Mouse (Mus musculus): ENCODE measurements around the gene Chrdl2. TPM values are rescaled to one million over a fixed set of nuclear protein-coding genes. Genes with fewer than 3 reads are reported as not detected.

Chrdl2 gene
- polyA plus RNA-seq, 1 experiment from 2014 or later, result 0.14 TPM

GRCm38 (mm10) chr7:100077071-100077470 is 71.1 kb downstream of the Chrdl2 start:
- no peak overlapping the region for H3K4me3 ChIP-seq
- WGBS, result 89% methylated on average over 4 of the region's 4 CpGs
- peaks cover 31% of the 10 kb centered on the region for H3K36me3 ChIP-seq
- no peak for DNase-seq (ENCODE audit: low spot score)
- no peaks in the 10 kb centered on the region for H3K27me3 ChIP-seq (ENCODE audit: low read depth, poor library complexity, severe bottlenecking)
- no peak overlapping the region for H3K27ac ChIP-seq
- no peaks in the 10 kb centered on the region for H3K4me1 ChIP-seq
- H3K9me3 ChIP-seq (replicated peaks), result no peaks in the 10 kb centered on the region

GRCm38 (mm10) chr7:100080087-100080781 is 74.3 kb downstream of the Chrdl2 start:
- no peak overlapping the region for H3K27ac ChIP-seq
- H3K27me3 ChIP-seq (ENCODE audit: low read depth, poor library complexity, severe bottlenecking), result no peaks in the 10 kb centered on the region
- 86% methylated on average over 12 of the region's 12 CpGs for WGBS
- H3K36me3 ChIP-seq, result peaks cover 63% of the 10 kb centered on the region
- no peak overlapping the region for H3K4me3 ChIP-seq
- DNase-seq (ENCODE audit: low spot score), result no peak
- H3K4me1 ChIP-seq, result no peaks in the 10 kb centered on the region
- H3K9me3 ChIP-seq (replicated peaks), result no peaks in the 10 kb centered on the region

- Histone ChIP-seq H3K27ac (no peak overlapping the region), H3K36me3 (peaks cover 82% of the 10 kb centered on the region), H3K4me1 (no peaks in the 10 kb centered on the region), H3K4me3 (no peak overlapping the region), H3K27me3 (ENCODE audit: low read depth, poor library complexity, severe bottlenecking) (no peaks in the 10 kb centered on the region), H3K9me3 (replicated peaks) (no peaks in the 10 kb centered on the region)
- no peak for DNase-seq (ENCODE audit: low spot score)
- WGBS, result 94% methylated on average over 6 of the region's 6 CpGs
Measured at GRCm38 (mm10) chr7:100082836-100083235, 76.9 kb downstream of the Chrdl2 start.

- Histone ChIP-seq H3K27ac (no peak overlapping the region), H3K4me3 (no peak overlapping the region), H3K9me3 (replicated peaks) (no peaks in the 10 kb centered on the region), H3K27me3 (ENCODE audit: low read depth, poor library complexity, severe bottlenecking) (no peaks in the 10 kb centered on the region), H3K36me3 (peaks cover 87% of the 10 kb centered on the region), H3K4me1 (no peaks in the 10 kb centered on the region)
- DNase-seq (ENCODE audit: low spot score), result no peak
- 91% methylated on average over 6 of the region's 6 CpGs for WGBS
Measured at GRCm38 (mm10) chr7:100083812-100084211, 77.8 kb downstream of the Chrdl2 start.

Other genes with a start within 250 kb of the Chrdl2 start
- gene Olfr521, start 242.7 kb upstream of the Chrdl2 start, polyA plus RNA-seq (2016; fragmentation: Nextera tagmentation; extraction: Ambion mirVana), result not detected in 2 replicates
- 1.1 and 2.2 TPM in 2 replicates for gene Neu3, start 177.8 kb upstream of the Chrdl2 start, polyA plus RNA-seq (2016; fragmentation: Nextera tagmentation; extraction: Ambion mirVana)
- 0.31 and 0.35 TPM in 2 replicates for gene Xrra1, start 147.1 kb upstream of the Chrdl2 start, polyA plus RNA-seq (2016; fragmentation: Nextera tagmentation; extraction: Ambion mirVana)
- gene Spcs2, start 142.7 kb upstream of the Chrdl2 start, polyA plus RNA-seq (2016; fragmentation: Nextera tagmentation; extraction: Ambion mirVana), result 348 and 375 TPM in 2 replicates
- gene Rnf169, start 25.7 kb upstream of the Chrdl2 start, polyA plus RNA-seq (2016; fragmentation: Nextera tagmentation; extraction: Ambion mirVana), result 5.6 and 6.3 TPM in 2 replicates
- gene Pold3, start 115.4 kb downstream of the Chrdl2 start, polyA plus RNA-seq (2016; fragmentation: Nextera tagmentation; extraction: Ambion mirVana), result 102 and 107 TPM in 2 replicates
- 28.5 and 29.2 TPM in 2 replicates for gene Lipt2, start 153.1 kb downstream of the Chrdl2 start, polyA plus RNA-seq (2016; fragmentation: Nextera tagmentation; extraction: Ambion mirVana)
- gene Kcne3, start 170.3 kb downstream of the Chrdl2 start, polyA plus RNA-seq (2016; fragmentation: Nextera tagmentation; extraction: Ambion mirVana), result 18.0 and 19.4 TPM in 2 replicates
- 1.9 and 3.3 TPM in 2 replicates for gene Pgm2l1, start 221.2 kb downstream of the Chrdl2 start, polyA plus RNA-seq (2016; fragmentation: Nextera tagmentation; extraction: Ambion mirVana)

Measured in limb, embryonic 10.5 days (tissue).